Mouse (Mus musculus) left cerebral cortex, postnatal 25 days (tissue): ENCODE measurements at regions not wholly inside any gene's neighbourhood (a gene's known extent, or its start where the extent isn't known, plus 50 kb on each side); places are given as distances from the start of the nearest gene placed in this dataset.

Source experiments
- DNase-seq, 2 experiments: peaks; one replicate each; pipeline ENCODE4 v3.0.0; 2022; ENCODE audit warnings: low spot score in 2 of 2, mixed read lengths in 1 of 2
- intact Hi-C: fragments of 180-260 bp; cut with DNase I; formaldehyde crosslinking; loops from one replicate; pipeline ENCODE4 v1.15.1; 2025

DNA sequence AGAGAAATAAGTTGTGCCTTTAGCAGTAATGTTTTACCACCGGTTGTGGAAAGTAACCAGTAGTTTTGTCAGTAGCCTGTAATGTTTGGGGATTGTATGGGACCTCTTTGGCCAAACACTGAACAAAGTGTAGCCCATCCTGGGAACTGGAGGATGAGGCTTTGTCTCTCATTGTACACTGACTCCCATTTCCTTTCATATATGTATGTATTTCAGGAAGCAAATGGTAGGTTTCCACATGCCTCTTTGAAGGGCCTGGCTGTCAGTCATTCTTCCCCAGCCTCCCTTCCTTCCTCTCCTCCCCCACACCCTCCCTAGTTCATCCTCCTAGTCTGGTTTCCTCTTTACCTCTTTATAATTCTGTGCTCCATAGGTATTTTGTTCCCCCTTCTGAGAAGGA lies 266.7 kb upstream of the Adcy2 start:
- no peak for DNase-seq
- intact Hi-C loops = no loop called here

DNA sequence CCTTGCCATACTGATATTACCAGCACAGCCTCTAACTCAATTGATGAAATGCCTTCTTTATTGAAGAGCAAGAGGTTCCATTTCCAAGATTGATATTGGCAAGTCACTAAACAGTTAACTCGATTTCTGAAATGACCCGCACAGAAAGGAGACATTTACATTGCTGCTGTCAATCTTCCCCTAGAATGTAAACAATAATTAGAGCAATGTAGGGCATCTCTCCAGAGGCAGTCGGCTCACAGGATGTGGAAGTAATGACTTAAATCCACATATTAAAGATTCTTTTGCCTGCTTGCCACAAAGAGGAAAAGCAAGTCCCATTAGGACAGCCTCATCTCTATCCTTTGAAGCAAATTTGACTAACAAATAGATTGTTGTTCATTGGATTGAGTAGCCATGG lies 261.0 kb upstream of the Nsun2 start:
- DNase-seq = no peak
- intact Hi-C loops = no loop called here

DNA sequence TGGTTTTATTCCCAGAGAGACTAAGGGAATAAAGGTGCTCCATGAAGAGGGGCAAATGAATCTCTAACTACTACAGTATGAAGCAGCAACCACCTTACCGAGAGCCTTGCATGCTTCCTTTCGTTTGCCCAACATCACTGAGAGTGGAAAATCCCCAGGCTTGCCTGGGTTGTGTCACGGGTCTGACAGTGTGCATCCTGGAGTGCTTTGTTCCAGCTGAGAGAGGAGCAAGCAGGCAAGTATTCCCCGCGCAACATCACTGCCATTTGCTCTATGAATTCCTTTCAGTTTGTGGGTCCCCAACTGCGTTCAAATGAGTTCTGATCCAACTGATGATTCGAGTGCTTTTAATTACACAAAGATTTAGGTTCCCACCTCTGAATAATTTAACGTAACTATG lies 253.9 kb upstream of the Nsun2 start:
- intact Hi-C loops = no loop called here
- DNase-seq = no peak

DNA sequence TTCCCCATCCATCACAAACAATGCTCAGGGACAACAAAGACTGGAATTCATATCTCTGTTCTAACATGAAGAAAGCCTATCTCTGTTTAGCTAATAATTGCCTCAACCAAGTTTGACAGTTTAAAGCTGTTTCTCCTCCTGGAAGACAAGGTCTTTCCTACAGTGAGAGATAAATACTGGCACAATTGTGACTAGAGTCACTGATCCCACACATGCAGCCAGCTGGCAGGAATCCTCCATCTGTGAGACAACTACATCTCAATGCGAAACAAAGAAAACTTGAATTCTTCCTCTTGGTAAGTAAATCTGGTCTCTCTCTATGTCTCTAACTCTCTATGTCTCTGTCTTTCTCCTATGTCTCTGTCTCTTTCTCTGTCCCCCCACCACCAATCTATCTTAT lies 239.1 kb upstream of the Nsun2 start:
- intact Hi-C loops = no loop called here
- DNase-seq = peak; percentile 55 to 77

DNA sequence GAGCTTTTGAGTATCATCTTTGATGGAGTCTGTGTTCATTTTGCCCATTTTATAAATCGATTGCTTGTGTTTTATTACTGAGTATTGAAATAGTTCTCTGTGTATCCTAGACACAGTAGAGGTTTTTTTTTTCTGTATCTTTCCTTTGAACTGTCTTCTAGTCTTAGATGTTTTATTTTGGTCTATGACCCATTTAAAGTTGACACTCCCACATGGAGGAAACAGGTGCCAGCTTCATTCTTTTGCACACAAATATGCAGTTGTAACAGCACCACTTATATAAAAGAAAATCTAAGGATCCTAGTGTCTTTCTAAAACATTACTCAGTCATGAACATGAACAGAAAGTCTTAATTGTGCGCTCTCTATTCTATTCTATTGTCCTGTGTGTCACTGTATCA lies 230.2 kb upstream of the Nsun2 start:
- DNase-seq = peak in 1 of 2 experiments; percentile 73
- intact Hi-C loops = no loop called here

DNA sequence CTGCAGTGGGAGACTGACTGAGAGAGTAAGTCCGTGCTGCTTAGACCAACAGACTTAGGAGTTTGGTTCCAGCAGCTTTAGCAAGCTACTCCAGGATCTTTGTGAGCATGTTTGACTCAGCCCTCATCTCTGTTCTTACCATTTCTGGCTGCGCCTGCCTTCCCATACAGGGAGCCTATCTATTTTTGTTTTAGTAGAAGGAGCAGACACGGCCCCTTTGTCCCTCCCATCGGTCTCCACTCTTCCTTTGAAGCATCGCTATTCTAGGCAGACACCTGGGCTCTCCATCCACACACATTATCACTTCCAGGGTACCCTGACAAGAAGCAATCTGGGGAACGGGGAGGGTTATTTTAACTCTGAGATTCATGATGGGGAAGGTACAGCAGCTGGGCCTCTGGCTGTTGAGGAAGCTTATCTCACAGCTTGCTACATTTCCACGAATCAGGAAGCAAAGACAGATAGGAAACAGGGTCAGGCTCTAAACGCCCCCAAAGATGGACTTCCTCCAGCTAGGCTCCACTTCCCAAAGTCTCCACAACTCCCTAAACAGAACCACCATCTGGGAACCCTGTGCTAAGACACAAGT lies 203.0 kb upstream of the Nsun2 start:
- peak; percentile 34 to 92 for DNase-seq
- intact Hi-C loops = loop anchor here (1.0 to 5.0 kb wide), 3 partner anchors 27 to 328 kb away; no protein-coding TSS in a partner anchor

DNA sequence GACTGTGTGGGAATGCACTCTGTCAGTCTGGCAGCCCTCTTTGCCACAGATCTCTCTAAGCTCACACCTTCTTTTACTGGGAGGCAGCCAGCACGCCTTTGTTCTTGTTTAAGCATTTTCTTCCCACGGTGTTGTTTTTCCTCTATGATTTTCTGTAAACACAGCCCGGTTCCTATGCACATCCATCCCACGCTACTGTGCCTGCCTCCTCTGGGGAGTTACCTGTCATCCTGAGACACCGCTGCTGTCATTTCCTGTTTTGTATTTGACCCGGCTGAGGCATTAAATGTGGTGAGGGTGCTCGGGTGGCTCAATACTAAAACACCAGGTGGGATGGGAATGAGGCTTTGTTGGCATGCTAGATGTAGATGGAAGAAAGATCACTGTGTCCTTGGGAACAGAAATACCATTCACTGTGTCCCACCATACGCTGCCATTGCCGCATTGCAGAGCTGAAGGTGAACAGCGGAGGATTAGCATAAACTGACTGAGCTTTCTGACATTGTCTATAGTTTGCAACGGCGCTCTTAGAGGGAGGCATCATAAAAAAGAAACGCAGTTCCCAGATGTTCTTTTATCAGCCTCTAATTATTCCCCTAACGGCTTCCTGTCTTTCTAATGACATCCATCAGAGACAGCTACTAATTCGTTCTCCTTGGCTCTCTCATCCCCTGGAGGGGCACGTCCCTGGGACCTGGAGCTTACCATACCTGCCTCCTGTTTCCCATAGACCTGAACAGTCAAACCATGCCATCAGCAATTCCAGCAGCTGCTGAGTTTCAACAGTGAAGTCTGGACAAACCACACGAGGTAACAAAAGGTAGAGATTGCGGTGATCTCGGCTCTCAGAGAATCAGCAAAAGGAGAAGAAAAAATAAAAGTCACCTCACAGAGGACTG lies 201.8 kb upstream of the Nsun2 start:
- intact Hi-C loops = loop anchor here (5.0 kb wide), 2 partner anchors 131 to 329 kb away; no protein-coding TSS in a partner anchor
- no peak for DNase-seq

DNA sequence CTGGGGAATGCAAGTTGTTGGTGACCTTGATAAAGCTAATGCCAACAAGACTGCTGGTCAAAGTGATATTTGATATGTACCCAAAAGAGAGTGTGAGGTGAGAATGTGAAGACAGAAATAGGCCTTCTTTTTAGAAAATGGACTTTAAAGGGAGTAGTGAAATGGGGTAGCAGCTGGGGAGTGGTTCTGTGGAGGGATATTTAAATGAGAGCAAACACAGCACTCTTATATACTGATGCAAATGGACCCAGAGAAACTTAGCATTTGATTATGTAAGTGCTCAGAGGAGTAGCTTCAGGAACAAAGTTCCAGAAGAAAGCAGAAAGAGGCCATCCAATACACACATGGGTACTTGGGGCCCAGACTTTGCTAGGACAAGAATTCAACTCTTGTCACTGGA lies 189.7 kb upstream of the Nsun2 start:
- DNase-seq = peak in 1 of 2 experiments; percentile 55
- intact Hi-C loops = no loop called here

DNA sequence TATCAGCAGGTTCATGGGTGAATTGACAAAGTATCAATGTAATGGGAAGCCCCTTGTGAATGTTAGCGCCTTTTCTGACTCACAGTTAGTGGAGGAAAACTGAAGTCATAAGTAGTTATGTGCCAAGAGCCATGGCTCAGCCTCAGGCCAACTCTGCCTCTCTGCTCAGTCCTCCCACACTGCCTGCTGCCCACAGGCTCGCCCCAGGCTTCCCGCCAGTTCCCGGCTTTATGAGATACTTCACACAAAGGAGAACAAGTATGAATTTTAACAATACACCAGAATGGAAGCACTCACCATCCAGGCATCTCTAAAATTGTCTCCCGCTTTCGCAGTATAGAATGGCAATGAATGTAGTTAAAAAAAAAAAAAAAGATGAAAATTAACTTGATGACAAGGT lies 176.1 kb upstream of the Nsun2 start:
- DNase-seq = peak in 1 of 2 experiments; percentile 90
- intact Hi-C loops = loop anchor here (1.0 kb wide), 1 partner anchor 27 kb away; no protein-coding TSS in a partner anchor

DNA sequence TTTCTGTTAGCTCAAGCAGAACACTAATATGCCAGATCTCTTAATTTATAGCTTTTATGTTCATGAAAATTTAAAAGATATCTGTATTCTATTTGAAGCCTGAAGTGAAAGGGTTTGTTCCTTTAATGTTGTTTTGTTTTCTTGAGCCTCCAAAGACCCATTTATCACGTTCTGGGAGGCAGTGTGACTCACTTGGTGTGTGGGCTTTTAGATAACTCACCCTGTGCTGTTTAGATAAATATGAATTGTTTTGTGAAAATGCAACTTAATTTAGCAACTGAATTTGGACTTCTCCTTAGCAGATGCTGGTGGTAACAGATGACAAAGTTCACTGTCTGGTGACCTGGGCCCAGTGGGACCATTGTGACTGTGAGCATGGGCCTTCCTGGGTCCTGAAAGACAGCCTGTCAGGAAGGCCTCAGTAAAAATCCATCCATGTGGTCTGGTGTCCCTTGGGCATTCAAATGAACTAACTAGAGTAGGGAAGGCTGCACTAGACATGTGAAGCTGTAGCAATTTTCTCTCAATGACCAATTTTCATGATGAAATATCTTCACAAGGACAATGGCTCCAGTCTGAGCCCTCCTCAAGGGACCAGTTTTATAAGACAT lies 167.6 kb upstream of the Nsun2 start:
- DNase-seq = no peak
- intact Hi-C loops = no loop called here

DNA sequence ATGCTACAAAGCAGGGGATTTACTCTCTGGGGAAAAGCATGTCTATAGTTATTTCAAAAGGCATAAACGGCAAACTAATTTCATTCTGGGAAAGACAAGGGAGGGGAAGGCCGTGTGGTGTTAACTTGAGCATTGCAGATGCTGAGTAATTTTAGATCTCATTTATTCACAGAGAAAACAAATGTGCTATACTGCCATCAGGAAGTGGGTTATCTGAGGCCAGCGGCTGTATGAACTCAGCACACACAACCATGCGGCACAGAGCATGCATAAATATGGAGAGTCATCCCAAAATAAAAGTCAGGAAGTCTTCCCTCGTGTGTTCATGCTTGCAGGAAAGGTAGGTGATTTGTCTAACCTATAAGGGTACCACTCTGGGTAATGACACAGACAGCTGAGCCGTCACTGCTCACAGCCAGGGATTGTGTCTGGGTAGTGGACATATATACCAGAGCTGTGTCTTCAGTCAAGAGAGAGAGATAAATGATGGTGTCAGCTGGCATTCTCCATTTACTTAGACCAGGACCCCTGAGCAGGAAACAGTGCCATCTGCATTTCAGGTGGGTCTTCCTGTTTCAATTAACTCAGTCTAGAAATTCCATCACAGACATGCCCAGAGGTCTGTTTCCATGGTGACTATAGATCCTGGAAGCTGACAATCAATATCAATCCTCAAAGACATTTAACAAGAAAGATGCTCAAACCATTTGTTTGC lies 160.3 kb upstream of the Nsun2 start:
- DNase-seq = peak in 1 of 2 experiments; percentile 69
- intact Hi-C loops = no loop called here

DNA sequence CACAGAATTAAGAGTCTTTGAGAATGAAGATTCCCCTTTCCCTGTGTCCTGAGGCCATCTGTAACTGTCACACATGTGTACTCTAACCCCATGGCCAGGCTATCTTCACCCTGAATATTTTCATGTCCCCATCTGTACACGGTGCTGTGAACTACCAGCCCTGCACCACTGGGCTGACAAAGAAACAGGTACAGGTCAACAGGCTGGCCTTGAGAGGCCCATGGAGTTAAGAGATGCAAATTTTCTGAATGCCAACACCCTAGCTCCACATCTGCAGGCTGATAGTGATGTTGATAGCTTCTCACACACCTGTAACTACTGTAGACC lies 159.8 kb upstream of the Nsun2 start:
- DNase-seq = no peak
- intact Hi-C loops = no loop called here

DNA sequence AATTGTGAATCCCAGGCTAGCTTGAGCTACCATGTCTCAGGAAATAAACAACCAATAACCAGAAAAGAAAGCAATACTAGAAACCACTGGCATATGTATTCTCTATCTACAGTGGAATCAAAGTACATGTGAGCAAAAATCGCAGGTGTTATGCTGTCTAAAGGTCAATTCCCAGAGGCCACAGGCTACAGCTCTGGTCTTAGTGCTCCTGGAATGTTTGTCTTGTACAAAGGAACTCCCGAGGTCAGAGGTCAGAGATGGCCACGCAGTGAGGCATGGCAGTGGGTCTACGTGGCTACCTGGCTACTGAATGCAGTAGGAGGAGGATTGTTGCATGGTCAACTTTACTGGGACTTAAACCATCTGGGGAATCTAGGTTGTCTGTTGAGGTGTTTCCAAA lies 153.1 kb upstream of the Nsun2 start:
- intact Hi-C loops = no loop called here
- no peak for DNase-seq

DNA sequence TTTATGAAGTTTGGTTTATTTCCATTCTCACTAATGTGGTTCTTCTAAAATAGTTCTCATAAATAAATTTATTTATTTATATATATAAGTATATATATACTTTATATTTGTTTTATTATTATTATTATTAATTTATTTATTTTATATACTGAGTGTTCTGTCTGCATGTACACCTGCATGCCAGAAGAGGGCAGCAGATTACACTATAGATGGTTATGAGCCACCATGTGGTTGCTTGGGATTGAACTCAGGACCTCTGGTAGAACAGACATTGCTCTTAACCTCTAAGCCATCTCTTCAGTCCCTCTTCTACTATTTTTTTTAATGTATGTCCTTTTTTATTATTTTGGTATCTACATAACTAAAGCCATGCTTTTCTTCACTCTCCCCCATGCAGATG lies 148.8 kb upstream of the Nsun2 start:
- no peak for DNase-seq
- intact Hi-C loops = no loop called here

DNA sequence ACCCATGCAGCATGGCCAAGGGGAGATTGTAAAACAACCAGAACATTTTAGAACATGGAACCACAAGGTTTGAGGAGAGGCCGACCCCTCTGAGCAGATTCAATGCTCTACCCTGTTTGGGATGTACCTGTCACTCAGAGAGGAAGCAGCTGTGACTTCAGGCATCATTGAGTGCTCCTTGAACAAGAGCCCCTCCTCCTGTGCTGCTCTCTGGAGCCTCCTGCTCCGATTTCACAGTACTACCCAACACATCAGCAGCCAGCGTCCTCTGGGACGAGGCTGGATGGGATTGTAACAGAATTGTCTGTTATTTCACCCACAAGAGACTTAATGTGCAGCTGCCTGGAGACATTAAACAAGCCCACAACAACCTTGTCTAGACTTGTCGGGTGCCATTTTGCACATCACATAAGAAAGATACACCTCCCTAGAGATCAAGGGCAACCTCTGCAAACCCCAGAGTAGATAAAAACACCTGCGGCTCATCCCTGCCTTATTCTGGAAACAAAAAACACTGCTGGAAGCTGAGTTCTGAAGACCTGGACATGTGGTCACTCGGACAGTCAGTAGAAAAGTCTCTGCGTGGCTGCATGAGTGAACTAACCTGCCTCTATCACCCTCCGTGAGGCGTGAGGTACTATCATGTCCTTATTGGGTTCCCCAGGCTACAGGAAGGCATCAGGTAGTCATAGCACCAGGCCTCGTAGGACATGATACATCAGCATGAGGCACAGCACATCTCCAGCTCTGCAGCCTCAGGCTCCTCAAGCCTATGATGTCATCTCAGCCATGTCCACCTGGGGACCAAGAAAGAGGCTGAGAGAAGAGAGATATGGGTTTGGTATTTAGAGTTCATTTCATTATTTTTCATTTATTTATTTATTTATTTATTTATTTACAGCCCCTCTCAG lies 140.4 kb upstream of the Nsun2 start:
- intact Hi-C loops = no loop called here

DNA sequence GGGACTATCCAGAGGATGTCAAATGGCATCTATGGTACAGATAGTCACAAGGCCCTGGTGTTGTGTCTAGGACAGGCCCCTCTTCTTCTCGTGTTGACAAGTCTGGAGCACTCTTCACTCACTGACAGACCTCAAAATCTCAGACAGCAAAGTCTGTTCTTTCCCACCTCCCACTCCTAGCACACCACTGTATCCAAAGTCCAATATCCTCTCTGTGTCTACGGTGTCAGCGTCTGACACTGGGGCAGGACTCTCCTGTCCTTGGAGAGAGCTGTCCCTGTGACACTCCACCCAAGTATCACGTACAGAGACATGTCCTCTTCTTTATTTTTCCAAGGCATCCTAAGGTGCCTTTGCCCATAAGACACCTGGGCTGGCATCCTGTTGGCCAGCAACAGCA lies 139.0 kb upstream of the Nsun2 start:
- no peak for DNase-seq
- intact Hi-C loops = no loop called here

More for the DNA sequence above, 140.4 kb upstream of the Nsun2 start:
- no peak for DNase-seq

DNA sequence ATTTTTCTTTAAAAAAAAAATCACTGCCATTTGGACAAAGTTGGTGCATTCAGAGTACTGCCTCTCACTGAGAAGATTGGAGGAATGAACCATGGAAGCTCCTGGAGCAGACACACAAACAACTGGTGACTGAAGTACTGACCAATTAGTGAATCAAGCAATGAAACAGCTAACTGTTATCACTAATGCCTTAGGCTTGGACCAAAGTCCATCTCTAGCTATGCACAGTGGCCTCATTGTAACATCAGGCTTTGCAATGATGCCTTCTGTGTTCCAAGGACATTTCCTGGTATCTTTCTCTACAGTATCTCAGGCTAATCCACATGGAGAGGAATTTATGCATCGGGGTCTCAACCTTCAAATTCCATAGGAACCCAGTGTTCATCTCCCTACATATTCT lies 123.2 kb upstream of the Nsun2 start:
- intact Hi-C loops = no loop called here
- DNase-seq = no peak

DNA sequence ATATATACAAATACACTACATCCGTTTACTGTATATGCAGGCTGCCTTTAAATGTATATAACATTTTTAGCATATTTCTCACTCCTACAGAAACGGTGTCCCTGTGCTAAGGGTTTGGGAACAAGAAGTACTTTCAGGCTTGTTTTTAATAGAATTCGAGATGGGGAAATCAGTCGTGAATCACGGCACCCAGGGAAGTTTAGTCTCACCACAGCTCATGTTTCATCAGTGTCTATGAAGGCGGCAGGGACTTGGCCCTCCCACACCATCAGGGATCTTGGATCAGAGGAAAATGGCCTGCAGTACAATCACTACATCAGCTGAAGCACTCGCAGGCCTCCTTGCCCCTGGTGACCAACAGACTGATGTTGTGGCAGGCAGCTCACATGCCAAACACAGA lies 118.7 kb upstream of the Nsun2 start:
- intact Hi-C loops = no loop called here
- DNase-seq = peak in 1 of 2 experiments; percentile 45

DNA sequence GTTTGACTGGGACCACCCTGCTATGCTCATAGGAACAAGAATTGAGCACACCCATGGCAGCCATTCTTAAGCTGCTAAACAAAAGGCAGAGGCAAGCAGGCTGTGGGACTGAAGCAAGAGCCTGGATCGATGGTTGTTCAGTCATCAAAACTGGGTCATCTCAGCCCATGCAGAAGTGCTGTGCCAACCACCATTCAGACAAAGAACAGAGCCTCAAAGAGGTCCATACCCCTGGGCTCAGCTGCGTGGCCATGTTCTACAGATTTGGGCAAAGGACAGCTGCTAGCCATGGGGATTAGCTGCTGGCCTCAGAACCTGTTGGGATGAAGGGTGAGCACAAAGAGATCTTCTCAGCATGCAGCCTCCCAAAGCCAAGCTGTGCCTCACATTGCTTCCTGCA lies 116.8 kb upstream of the Nsun2 start:
- intact Hi-C loops = no loop called here
- no peak for DNase-seq
